Mouse (Mus musculus): ENCODE measurements around the gene Unc93b1.

DNA sequence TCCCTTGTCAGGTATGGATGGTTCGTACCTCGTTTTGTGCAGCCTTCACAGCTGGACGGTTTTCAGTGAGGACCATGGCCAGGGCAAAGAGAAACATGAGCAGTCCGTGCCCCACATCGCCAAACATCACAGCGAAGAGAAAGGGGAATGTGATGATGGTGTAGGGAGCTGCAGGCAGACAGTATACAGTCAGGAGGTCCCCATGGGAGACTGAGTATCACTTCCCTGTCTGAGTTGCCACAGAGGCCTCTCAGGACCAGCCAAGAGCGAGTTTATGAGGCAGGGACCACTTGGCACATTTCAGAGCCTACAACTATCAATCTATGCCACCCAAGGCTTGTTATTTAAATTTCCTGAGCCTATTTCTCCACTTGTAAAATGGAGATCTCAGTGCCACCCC, 36.0 kb upstream of the Unc93b1 start:
- TF ChIP-seq POLR2A (IDR thresholded peaks at IDR 0.05; ENCODE audit: control insufficient read depth, low read depth, low read length), result no peak
- no peak for TF ChIP-seq CTCF (IDR thresholded peaks at IDR 0.05; ENCODE audit: control insufficient read depth, insufficient read depth, insufficient replicate concordance, low read depth, low read length)

Measured in testis, adult 2 months (tissue).